Mouse (Mus musculus) liver, embryonic 11.5 days (tissue): ENCODE measurements at regions not wholly inside any gene's neighbourhood (a gene's known extent, or its start where the extent isn't known, plus 50 kb on each side); places are given as distances from the start of the nearest gene placed in this dataset.

Experiments used
- ATAC-seq: fragments of 200-750 bp; cut with Nextera tagmentation; replicated peaks from 2 replicates; pipeline ENCODE4 v1.8.0; 2017; ENCODE audit warnings: moderate number of reproducible peaks, mild to moderate bottlenecking, moderate TSS enrichment, moderate library complexity; ENCODE audit not compliant: low FRiP score
- DNase-seq: peaks from one replicate; pipeline ENCODE4 v3.0.0-alpha.2; 2017; ENCODE audit warnings: low spot score
- H3K27ac ChIP-seq: fragments of 300-500 bp; sonication (generic); 2 replicates; pipeline ENCODE4 v1.5.1; 2014; ENCODE audit warnings: mild to moderate bottlenecking, low read depth, low read length, control low read depth
- H3K27me3 ChIP-seq: fragments of 300-500 bp; sonication (generic); replicated peaks from 2 replicates; pipeline ENCODE4 v1.6.1; 2014; ENCODE audit warnings: low read length, mixed read lengths; ENCODE audit not compliant: control insufficient read depth, insufficient read depth
- H3K36me3 ChIP-seq: fragments of 300-500 bp; sonication (generic); 2 replicates; pipeline ENCODE4 v1.6.1; 2014; ENCODE audit warnings: mild to moderate bottlenecking, low read length, moderate library complexity, mixed read lengths; ENCODE audit not compliant: control insufficient read depth, insufficient read depth
- H3K4me1 ChIP-seq: fragments of 300-500 bp; sonication (generic); replicated peaks from 2 replicates; pipeline ENCODE4 v1.6.1; 2014; ENCODE audit warnings: low read length, mixed read lengths; ENCODE audit not compliant: control insufficient read depth, insufficient read depth
- H3K4me2 ChIP-seq: fragments of 300-500 bp; sonication (generic); 2 replicates; pipeline ENCODE4 v1.6.1; 2014; ENCODE audit warnings: mild to moderate bottlenecking, control low read depth, moderate library complexity
- H3K4me3 ChIP-seq: fragments of 300-500 bp; sonication (generic); 2 replicates; pipeline ENCODE4 v1.5.1; 2014; ENCODE audit warnings: low read depth, low read length, control low read depth
- H3K9ac ChIP-seq: fragments of 300-500 bp; sonication (generic); 2 replicates; pipeline ENCODE4 v1.6.1; 2014; ENCODE audit warnings: low read depth, low read length, control low read depth
- H3K9me3 ChIP-seq: fragments of 300-500 bp; sonication (generic); 2 replicates; pipeline ENCODE4 v1.6.1; 2016; ENCODE audit warnings: low read length, inconsistent platforms, mixed read lengths; ENCODE audit not compliant: control insufficient read depth
- WGBS: fragments of 180-500 bp; shearing (Covaris S2); extraction: QIAGEN DNeasy Blood & Tissue Kit; methylation state at CpG from one replicate; pipeline ENCODE4 v1.1.7; 2014; 5-methylcytosine and 5-hydroxymethylcytosine counted together

DNA sequence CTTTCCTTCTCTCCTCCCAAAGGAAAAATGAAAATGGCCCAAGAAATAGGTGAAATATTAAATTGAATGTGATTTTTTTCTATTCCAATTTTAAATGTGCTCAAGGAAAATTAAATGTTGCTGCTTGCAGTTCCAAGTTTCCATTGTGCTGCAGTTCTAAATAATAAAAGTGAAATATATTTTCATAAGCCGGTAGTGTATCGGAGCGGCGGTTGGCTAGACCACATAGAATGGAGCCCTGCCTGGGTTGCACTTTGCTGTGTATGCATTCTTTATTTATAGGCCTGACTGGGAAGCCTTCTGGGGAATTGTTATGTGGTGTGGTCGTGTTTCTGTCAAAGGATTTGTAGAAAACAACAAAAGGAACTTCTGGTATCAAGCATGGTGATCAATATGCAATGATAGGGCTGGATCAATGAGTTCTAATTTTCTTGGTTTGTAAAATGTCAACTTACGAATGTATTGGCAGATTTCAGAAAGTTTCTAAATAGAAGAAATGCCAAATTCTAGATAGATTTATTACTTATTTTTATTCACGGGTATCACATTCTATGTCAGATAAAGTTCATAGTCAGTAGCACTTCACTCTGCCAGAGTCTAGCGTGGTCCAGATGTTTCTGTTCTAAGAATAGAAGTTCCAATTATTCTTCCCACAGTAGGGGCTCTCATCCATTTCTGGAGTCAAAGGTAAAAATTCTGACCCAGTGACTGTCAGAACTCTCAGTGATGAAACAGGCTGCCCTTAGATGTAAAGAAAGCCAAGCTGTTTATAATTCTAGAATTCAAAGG lies 123.0 kb downstream of the Otol1 start:
- H3K9ac ChIP-seq, result no peak overlapping the region
- no peak for ATAC-seq

GRCm38 (mm10) chr3:70134963-70135362 lies 127.5 kb downstream of the Otol1 start:
- ATAC-seq, result no peak
- 68% methylated on average over 2 of the region's 2 CpGs for WGBS

More for the DNA sequence above, 123.0 kb downstream of the Otol1 start:
- WGBS, result 83% methylated on average over 8 of the region's 8 CpGs
- H3K9me3 ChIP-seq, result no peaks in the 10 kb centered on the region
- H3K27ac ChIP-seq, result no peak overlapping the region
- H3K4me1 ChIP-seq, result no peaks in the 10 kb centered on the region
- no peaks in the 10 kb centered on the region for H3K27me3 ChIP-seq
- no peaks in the 10 kb centered on the region for H3K36me3 ChIP-seq
- no peak for DNase-seq
- H3K4me2 ChIP-seq, result no peak overlapping the region
- H3K4me3 ChIP-seq, result no peak overlapping the region

GRCm38 (mm10) chr3:70138488-70138887 lies 131.1 kb downstream of the Otol1 start:
- WGBS, result 83% methylated on average over 2 of the region's 2 CpGs

More at GRCm38 (mm10) chr3:70134963-70135362, 127.5 kb downstream of the Otol1 start:
- Histone ChIP-seq H3K9ac (no peak overlapping the region), H3K4me2 (no peak overlapping the region), H3K27me3 (no peaks in the 10 kb centered on the region), H3K36me3 (no peaks in the 10 kb centered on the region), H3K4me3 (no peak overlapping the region), H3K9me3 (no peaks in the 10 kb centered on the region), H3K4me1 (no peaks in the 10 kb centered on the region), H3K27ac (no peak overlapping the region)
- DNase-seq, result no peak

GRCm38 (mm10) chr3:70138926-70139325 lies 131.5 kb downstream of the Otol1 start:
- 67% methylated on average over 4 of the region's 4 CpGs for WGBS
- Histone ChIP-seq H3K27me3 (no peaks in the 10 kb centered on the region), H3K27ac (no peak overlapping the region), H3K4me2 (no peak overlapping the region), H3K4me3 (no peak overlapping the region), H3K36me3 (no peaks in the 10 kb centered on the region), H3K9me3 (no peaks in the 10 kb centered on the region), H3K4me1 (no peaks in the 10 kb centered on the region), H3K9ac (no peak overlapping the region)
- DNase-seq (no peak), ATAC-seq (no peak)

More at GRCm38 (mm10) chr3:70138488-70138887, 131.1 kb downstream of the Otol1 start:
- H3K9ac ChIP-seq, result no peak overlapping the region
- no peaks in the 10 kb centered on the region for H3K4me1 ChIP-seq
- H3K27me3 ChIP-seq, result no peaks in the 10 kb centered on the region
- H3K9me3 ChIP-seq, result no peaks in the 10 kb centered on the region
- H3K27ac ChIP-seq, result no peak overlapping the region
- DNase-seq (no peak), ATAC-seq (no peak)
- no peak overlapping the region for H3K4me2 ChIP-seq
- no peak overlapping the region for H3K4me3 ChIP-seq
- H3K36me3 ChIP-seq, result no peaks in the 10 kb centered on the region

DNA sequence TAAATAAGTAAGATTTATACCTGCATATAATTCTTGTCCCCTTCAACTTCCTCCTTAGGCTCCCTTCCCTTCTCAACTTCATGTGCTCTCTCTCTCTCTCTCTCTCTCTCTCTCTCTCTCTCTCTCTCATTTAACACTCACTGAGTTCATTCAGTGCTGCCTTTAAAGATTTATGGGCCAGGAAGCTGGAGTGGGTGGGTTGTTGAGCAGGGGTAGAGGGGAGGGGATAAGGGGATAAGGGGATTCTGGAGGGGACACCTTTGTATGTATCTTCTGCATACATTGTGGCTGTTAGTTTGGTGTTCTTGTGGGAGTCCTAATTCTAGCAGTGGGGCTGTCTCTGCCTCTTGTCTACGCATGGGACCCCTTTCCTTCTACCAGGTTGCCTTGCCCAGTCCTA lies 138.3 kb downstream of the Otol1 start:
- no peak overlapping the region for H3K27ac ChIP-seq

DNA sequence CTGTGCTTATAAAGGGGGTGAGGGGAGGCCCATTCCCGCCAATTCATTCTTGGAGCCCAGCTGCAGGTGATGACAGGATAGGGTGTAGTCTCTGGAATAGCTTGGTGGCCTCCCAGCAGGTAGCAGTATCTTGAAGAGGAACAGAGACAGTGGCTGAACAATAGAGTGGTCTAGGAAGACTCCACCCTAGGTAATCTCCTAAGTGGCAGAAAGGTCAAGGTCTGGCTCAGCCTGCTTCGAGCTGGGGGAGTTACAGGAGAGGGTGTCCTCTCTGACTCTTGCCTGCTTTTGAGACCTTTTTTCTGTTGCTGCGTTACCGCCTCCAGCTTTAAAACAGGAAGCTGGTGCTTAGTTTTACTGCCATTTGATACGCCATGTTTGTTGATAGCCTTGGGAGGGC lies 143.7 kb downstream of the Otol1 start:
- Histone ChIP-seq H3K27ac (no peak overlapping the region), H3K4me3 (no peak overlapping the region), H3K4me1 (no peaks in the 10 kb centered on the region), H3K9ac (no peak overlapping the region), H3K36me3 (no peaks in the 10 kb centered on the region), H3K27me3 (no peaks in the 10 kb centered on the region), H3K9me3 (no peaks in the 10 kb centered on the region), H3K4me2 (no peak overlapping the region)
- 72% methylated on average over 5 of the region's 5 CpGs for WGBS
- no peak for ATAC-seq
- DNase-seq, result no peak

More for the DNA sequence above, 138.3 kb downstream of the Otol1 start:
- Histone ChIP-seq H3K9me3 (no peaks in the 10 kb centered on the region), H3K27me3 (no peaks in the 10 kb centered on the region), H3K4me1 (no peaks in the 10 kb centered on the region), H3K4me3 (no peak overlapping the region), H3K9ac (no peak overlapping the region), H3K36me3 (no peaks in the 10 kb centered on the region), H3K4me2 (no peak overlapping the region)
- ATAC-seq (no peak), DNase-seq (no peak)
- 71% methylated on average over 1 of the region's 1 CpGs for WGBS

DNA sequence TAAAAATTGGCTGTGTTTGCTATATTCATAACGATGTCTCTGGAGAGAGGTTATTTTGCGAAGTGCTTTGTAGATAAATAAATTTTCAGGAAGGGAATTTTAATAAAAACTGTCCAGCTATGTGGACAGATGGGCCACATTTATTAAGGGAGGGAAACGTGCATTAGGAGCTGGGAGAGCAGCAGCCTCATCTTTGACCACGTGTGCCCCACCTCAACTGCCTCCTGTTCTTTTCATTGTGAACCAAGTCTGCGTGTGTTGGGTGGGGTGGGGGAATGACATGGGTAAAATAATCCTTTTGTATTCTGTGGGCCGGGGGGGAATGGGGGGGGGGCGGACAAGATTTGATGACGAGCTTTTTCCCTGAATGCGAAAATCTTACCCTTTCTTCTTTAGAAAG lies 152.6 kb downstream of the Otol1 start:
- ATAC-seq (no peak), DNase-seq (no peak)
- Histone ChIP-seq H3K36me3 (no peaks in the 10 kb centered on the region), H3K9me3 (no peaks in the 10 kb centered on the region), H3K27ac (no peak overlapping the region), H3K4me3 (no peak overlapping the region), H3K27me3 (no peaks in the 10 kb centered on the region), H3K9ac (no peak overlapping the region), H3K4me2 (no peak overlapping the region), H3K4me1 (no peaks in the 10 kb centered on the region)
- 84% methylated on average over 9 of the region's 9 CpGs for WGBS

DNA sequence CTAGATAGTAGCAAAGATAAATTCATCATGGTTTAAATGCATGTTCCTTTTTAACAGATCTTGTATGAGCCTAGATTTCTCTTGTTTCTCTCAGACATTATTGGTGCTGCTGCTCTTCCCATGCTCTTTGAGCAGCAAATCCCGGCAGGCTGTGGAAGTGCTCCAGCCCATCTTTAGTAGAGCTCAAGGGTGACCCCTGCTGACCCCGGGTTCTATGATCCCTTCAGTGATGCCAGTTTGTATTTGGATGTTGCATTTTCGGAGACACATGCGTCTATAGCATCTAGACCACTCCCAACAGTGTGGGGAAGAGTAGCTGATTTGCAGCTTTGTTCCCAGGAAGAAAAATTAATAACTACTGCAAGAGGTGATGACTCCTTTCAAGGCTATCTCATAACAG lies 164.3 kb downstream of the Otol1 start:
- H3K4me1 ChIP-seq, result no peaks in the 10 kb centered on the region
- no peaks in the 10 kb centered on the region for H3K27me3 ChIP-seq
- ATAC-seq, result no peak
- no peak overlapping the region for H3K27ac ChIP-seq
- WGBS, result 50% methylated on average over 4 of the region's 4 CpGs
- no peaks in the 10 kb centered on the region for H3K9me3 ChIP-seq
- no peak overlapping the region for H3K4me3 ChIP-seq
- H3K4me2 ChIP-seq, result no peak overlapping the region
- no peak for DNase-seq
- no peak overlapping the region for H3K9ac ChIP-seq
- no peaks in the 10 kb centered on the region for H3K36me3 ChIP-seq

GRCm38 (mm10) chr3:70176391-70176790 lies 169.0 kb downstream of the Otol1 start:
- DNase-seq, result no peak
- no peak overlapping the region for H3K4me2 ChIP-seq
- H3K36me3 ChIP-seq, result no peaks in the 10 kb centered on the region
- no peak overlapping the region for H3K4me3 ChIP-seq
- 59% methylated on average over 1 of the region's 1 CpGs for WGBS
- no peak overlapping the region for H3K9ac ChIP-seq
- no peak overlapping the region for H3K27ac ChIP-seq
- H3K27me3 ChIP-seq, result no peaks in the 10 kb centered on the region
- no peaks in the 10 kb centered on the region for H3K4me1 ChIP-seq
- H3K9me3 ChIP-seq, result no peaks in the 10 kb centered on the region
- no peak for ATAC-seq
